Mouse (Mus musculus) lung, postnatal 36 days (tissue): ENCODE data around the gene Gm14305.
"Not testable (repeated sequence)": the region's sequence is repeated elsewhere in the genome, so short reads cannot be mapped to it uniquely, and the experiment has no call there.

Experiments used
- DNase-seq: peaks from one replicate; pipeline ENCODE4 v3.0.0; 2022; ENCODE audit warnings: mixed read lengths

Gm14305 gene

DNA sequence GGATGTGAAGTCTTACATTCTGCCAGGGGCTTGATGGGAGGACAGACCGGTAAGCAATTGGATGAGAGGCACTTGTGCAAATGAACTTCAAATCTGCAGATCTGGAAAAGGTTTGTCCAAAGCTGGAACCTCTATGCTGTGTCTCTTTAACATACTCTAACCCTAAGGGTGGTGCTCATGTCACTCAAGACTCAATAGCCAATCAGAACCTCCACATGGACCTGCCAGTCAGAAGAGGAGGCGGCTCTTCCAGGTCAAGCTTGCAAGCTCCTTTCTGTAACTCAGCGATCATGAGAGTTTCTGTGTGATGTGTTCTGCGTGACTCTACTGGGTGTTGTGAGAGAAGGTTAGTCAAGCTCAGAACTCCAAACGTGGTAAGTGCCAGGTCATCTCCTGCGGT, at the start of gene Gm14305:
Gene Gm14305 (plus strand): TSS at position 278 of the 400 bp plus-strand sequence.
- peak; percentile 46 for DNase-seq

GRCm38 (mm10) chr2:176670222-176670621, 37.9 kb upstream of the Gm14305 start, which contains the start of gene Zfp973:
Gene Zfp973, plus strand, starts transcription at chr2:176670522.
- not testable (repeated sequence) for DNase-seq
